Mouse (Mus musculus): Measurements from ENCODE around the gene Smu1. TPM values are rescaled to one million over a fixed set of nuclear protein-coding genes. Genes with fewer than 3 reads are reported as not detected.

Gene Smu1
- polyA plus RNA-seq, 1 experiment from 2014 or later, result 149 TPM

GRCm38 (mm10) chr4:40784556-40785169 is 26.9 kb upstream of the Smu1 start:
- Histone ChIP-seq H3K27ac (no peak overlapping the region), H3K27me3 (replicated peaks) (no peaks in the 10 kb centered on the region; the same call in 1 of the 2 replicates), H3K9ac (no peak overlapping the region), H3K9me3 (no peaks in the 10 kb centered on the region), H3K4me2 (replicated peaks) (no peak overlapping the region), H3K4me1 (replicated peaks) (peaks cover 7% of the 10 kb centered on the region), H3K36me3 (no peaks in the 10 kb centered on the region), H3K4me3 (replicated peaks) (no peak overlapping the region)
- 66% methylated on average over 10 of the region's 10 CpGs for WGBS
- ATAC-seq, result no peak

- no peaks in the 10 kb centered on the region for H3K36me3 ChIP-seq
- H3K27ac ChIP-seq, result no peak overlapping the region
- H3K9ac ChIP-seq, result no peak overlapping the region
- H3K4me1 ChIP-seq (replicated peaks), result peaks cover 7% of the 10 kb centered on the region
- 86% methylated on average over 4 of the region's 4 CpGs for WGBS
- no peak overlapping the region for H3K4me2 ChIP-seq (replicated peaks)
- no peak overlapping the region for H3K4me3 ChIP-seq (replicated peaks)
- no peaks in the 10 kb centered on the region; the same call in 1 of the 2 replicates for H3K27me3 ChIP-seq (replicated peaks)
- no peaks in the 10 kb centered on the region for H3K9me3 ChIP-seq
- no peak for ATAC-seq
These were observed 25.3 kb upstream of the Smu1 start for GRCm38 (mm10) chr4:40783049-40783448.

- Histone ChIP-seq H3K9ac (no peak overlapping the region), H3K9me3 (no peaks in the 10 kb centered on the region), H3K4me1 (replicated peaks) (peaks cover 7% of the 10 kb centered on the region), H3K4me3 (replicated peaks) (no peak overlapping the region), H3K36me3 (no peaks in the 10 kb centered on the region), H3K27me3 (replicated peaks) (no peaks in the 10 kb centered on the region; the same call in 1 of the 2 replicates), H3K27ac (no peak overlapping the region), H3K4me2 (replicated peaks) (no peak overlapping the region)
- 39% methylated on average over 8 of the region's 8 CpGs for WGBS
- no peak for ATAC-seq
These were observed 24.2 kb upstream of the Smu1 start for GRCm38 (mm10) chr4:40781797-40782495.

GRCm38 (mm10) chr4:40781143-40781542 is 23.4 kb upstream of the Smu1 start:
- Histone ChIP-seq H3K9ac (no peak overlapping the region), H3K36me3 (no peaks in the 10 kb centered on the region), H3K4me1 (replicated peaks) (peaks cover 7% of the 10 kb centered on the region), H3K27me3 (replicated peaks) (no peaks in the 10 kb centered on the region), H3K4me3 (replicated peaks) (no peak overlapping the region), H3K4me2 (replicated peaks) (no peak overlapping the region), H3K27ac (no peak overlapping the region), H3K9me3 (no peaks in the 10 kb centered on the region)
- ATAC-seq, result no peak
- 20% methylated on average over 3 of the region's 3 CpGs for WGBS

- Histone ChIP-seq H3K4me1 (replicated peaks) (peaks cover 11% of the 10 kb centered on the region), H3K4me2 (replicated peaks) (no peak overlapping the region), H3K9ac (no peak overlapping the region), H3K27ac (no peak overlapping the region), H3K27me3 (replicated peaks) (no peaks in the 10 kb centered on the region), H3K36me3 (no peaks in the 10 kb centered on the region), H3K9me3 (no peaks in the 10 kb centered on the region), H3K4me3 (replicated peaks) (no peak overlapping the region)
- WGBS, result 81% methylated on average over 6 of the region's 6 CpGs
- ATAC-seq, result no peak
These were observed 20.9 kb upstream of the Smu1 start for GRCm38 (mm10) chr4:40778656-40779055.

- H3K9me3 ChIP-seq, result no peaks in the 10 kb centered on the region
- no peak overlapping the region for H3K4me2 ChIP-seq (replicated peaks)
- WGBS, result 36% methylated on average over 2 of the region's 2 CpGs
- peaks cover 9% of the 10 kb centered on the region for H3K4me1 ChIP-seq (replicated peaks)
- H3K9ac ChIP-seq, result no peak overlapping the region
- no peak overlapping the region for H3K27ac ChIP-seq
- no peak overlapping the region for H3K4me3 ChIP-seq (replicated peaks)
- ATAC-seq, result no peak
- H3K36me3 ChIP-seq, result no peaks in the 10 kb centered on the region
- no peaks in the 10 kb centered on the region for H3K27me3 ChIP-seq (replicated peaks)
These were observed 19.4 kb upstream of the Smu1 start for GRCm38 (mm10) chr4:40777116-40777515.

- no peaks in the 10 kb centered on the region for H3K36me3 ChIP-seq
- no peak overlapping the region for H3K27ac ChIP-seq
- H3K27me3 ChIP-seq (replicated peaks), result no peaks in the 10 kb centered on the region
- H3K4me1 ChIP-seq (replicated peaks), result peaks cover 7% of the 10 kb centered on the region
- 74% methylated on average over 4 of the region's 4 CpGs for WGBS
- no peaks in the 10 kb centered on the region for H3K9me3 ChIP-seq
- H3K4me3 ChIP-seq (replicated peaks), result no peak overlapping the region
- no peak overlapping the region for H3K4me2 ChIP-seq (replicated peaks)
- ATAC-seq, result no peak
- no peak overlapping the region for H3K9ac ChIP-seq
These were observed 18.7 kb upstream of the Smu1 start for GRCm38 (mm10) chr4:40776416-40776815.

- H3K9ac ChIP-seq, result no peak overlapping the region
- WGBS, result 19% methylated on average over 12 of the region's 12 CpGs
These were observed 16.8 kb upstream of the Smu1 start for GRCm38 (mm10) chr4:40774279-40775259.

GRCm38 (mm10) chr4:40759876-40760275 is 2.2 kb upstream of the Smu1 start:
- Histone ChIP-seq H3K4me3 (replicated peaks) (no peak overlapping the region), H3K27me3 (replicated peaks) (0 out of 2 replicates have a peak, but pooled peaks cover 3% of the 10 kb centered on the region), H3K27ac (no peak overlapping the region), H3K36me3 (no peaks in the 10 kb centered on the region), H3K9me3 (no peaks in the 10 kb centered on the region), H3K9ac (no peak overlapping the region), H3K4me2 (replicated peaks) (no peak overlapping the region), H3K4me1 (replicated peaks) (0 out of 2 replicates have a peak, but pooled peaks cover 2% of the 10 kb centered on the region)
- WGBS, result 52% methylated on average over 5 of the region's 5 CpGs
- no peak for ATAC-seq

More at GRCm38 (mm10) chr4:40774279-40775259, 16.8 kb upstream of the Smu1 start:
- H3K27me3 ChIP-seq (replicated peaks), result no peaks in the 10 kb centered on the region
- H3K36me3 ChIP-seq, result no peaks in the 10 kb centered on the region
- H3K9me3 ChIP-seq, result no peaks in the 10 kb centered on the region
- peak; percentile 60 for ATAC-seq
- H3K4me1 ChIP-seq (replicated peaks), result peaks cover 4% of the 10 kb centered on the region; the same call in 1 of the 2 replicates
- H3K4me3 ChIP-seq (replicated peaks), result no peak overlapping the region
- H3K4me2 ChIP-seq (replicated peaks), result peak overlapping the region; percentile 49
- peak overlapping the region; percentile 49 for H3K27ac ChIP-seq

GRCm38 (mm10) chr4:40757157-40757779 is 455 bp downstream of the Smu1 start:
- under 1% methylated on average over 39 of the region's 39 CpGs for WGBS
- peak overlapping the region; percentile 68 for H3K27ac ChIP-seq
- H3K27me3 ChIP-seq (replicated peaks), result no peaks in the 10 kb centered on the region
- H3K4me1 ChIP-seq (replicated peaks), result 0 out of 2 replicates have a peak, but pooled peaks cover 2% of the 10 kb centered on the region
- no peaks in the 10 kb centered on the region for H3K9me3 ChIP-seq
- H3K9ac ChIP-seq, result peak overlapping the region; percentile 90
- peaks cover 10% of the 10 kb centered on the region for H3K36me3 ChIP-seq
- peak overlapping the region; percentile 65 for H3K4me2 ChIP-seq (replicated peaks)
- ATAC-seq, result peak; percentile 86
- H3K4me3 ChIP-seq (replicated peaks), result peak overlapping the region; percentile 96

- ATAC-seq, result no peak
- no peaks in the 10 kb centered on the region for H3K9me3 ChIP-seq
- H3K4me1 ChIP-seq (replicated peaks), result no peaks in the 10 kb centered on the region
- no peak overlapping the region for H3K27ac ChIP-seq
- H3K4me3 ChIP-seq (replicated peaks), result no peak overlapping the region
- WGBS, result 63% methylated on average over 1 of the region's 1 CpGs
- H3K27me3 ChIP-seq (replicated peaks), result no peaks in the 10 kb centered on the region
- no peak overlapping the region for H3K4me2 ChIP-seq (replicated peaks)
- H3K9ac ChIP-seq, result no peak overlapping the region
- H3K36me3 ChIP-seq, result peaks cover 42% of the 10 kb centered on the region
These were observed 22.4 kb downstream of the Smu1 start for GRCm38 (mm10) chr4:40735351-40735750.

- no peak overlapping the region for H3K4me2 ChIP-seq (replicated peaks)
- no peak overlapping the region for H3K9ac ChIP-seq
- no peaks in the 10 kb centered on the region for H3K4me1 ChIP-seq (replicated peaks)
- H3K36me3 ChIP-seq, result peaks cover 35% of the 10 kb centered on the region
- no peak for ATAC-seq
- no peak overlapping the region for H3K27ac ChIP-seq
- H3K9me3 ChIP-seq, result no peaks in the 10 kb centered on the region
- no peaks in the 10 kb centered on the region for H3K27me3 ChIP-seq (replicated peaks)
- H3K4me3 ChIP-seq (replicated peaks), result no peak overlapping the region
These were observed 26.5 kb downstream of the Smu1 start for GRCm38 (mm10) chr4:40731262-40731661.
